Mouse (Mus musculus) embryo, embryonic 9.5 days (tissue): ENCODE measurements at regions not wholly inside any gene's neighbourhood (a gene's known extent, or its start where the extent isn't known, plus 50 kb on each side); places are given as distances from the start of the nearest gene placed in this dataset.

Experiments
- DNase-seq: peaks from one replicate; pipeline ENCODE4 v3.0.0-alpha.2; 2017; ENCODE audit errors: extremely low spot score

DNA sequence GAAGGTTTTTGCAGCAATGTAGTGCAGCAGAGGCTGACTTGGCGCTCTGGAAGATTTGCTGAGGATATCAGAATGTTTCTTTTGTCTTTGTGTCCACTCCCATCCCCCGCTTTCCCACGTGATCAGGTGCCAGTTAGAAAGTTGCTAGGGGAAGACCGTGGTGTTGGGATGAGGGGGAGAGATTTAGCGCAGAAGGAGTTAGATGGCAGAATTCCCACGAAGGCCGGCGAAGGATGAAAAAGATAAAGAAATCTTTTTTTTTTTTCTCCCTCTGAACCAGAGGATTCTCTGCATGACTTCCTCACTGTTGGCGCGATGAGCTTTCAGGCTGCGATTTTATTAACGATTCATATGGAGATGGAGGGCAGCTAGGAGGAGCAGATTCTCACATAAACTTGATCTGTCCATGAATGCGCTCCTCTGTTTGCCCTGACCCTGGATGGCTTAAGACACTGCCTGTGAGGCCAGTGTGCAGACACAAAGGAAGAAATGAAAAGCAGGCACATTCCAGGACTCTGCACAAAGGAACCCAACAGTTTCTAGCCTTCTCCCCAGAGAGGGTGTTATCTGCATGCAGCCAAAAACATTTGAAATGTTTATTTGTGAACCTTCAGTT is 201.5 kb downstream of the Gm11146 start:
- peak; percentile 76 for DNase-seq

DNA sequence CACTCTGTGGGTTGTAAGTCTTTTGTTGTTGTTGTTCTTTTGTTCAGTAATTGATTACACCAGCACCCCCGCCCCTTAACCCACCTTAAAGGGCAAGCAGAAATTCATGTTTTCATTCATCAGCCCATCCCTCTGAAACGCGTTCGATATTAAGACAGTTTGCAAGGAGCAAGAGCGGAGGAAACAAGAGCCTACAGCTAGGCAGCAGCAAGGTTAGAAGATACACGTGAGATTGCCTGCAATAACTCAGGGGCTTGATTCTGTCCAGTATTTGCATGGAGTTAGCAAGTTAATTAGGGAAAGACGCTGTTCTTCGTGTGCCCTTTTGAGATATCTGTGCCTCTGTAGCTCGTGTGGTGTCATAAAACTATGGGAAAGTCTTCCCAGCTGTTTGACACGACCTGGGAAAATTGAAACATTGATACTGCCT is 202.0 kb downstream of the Gm11146 start:
- peak; percentile 82 for DNase-seq

DNA sequence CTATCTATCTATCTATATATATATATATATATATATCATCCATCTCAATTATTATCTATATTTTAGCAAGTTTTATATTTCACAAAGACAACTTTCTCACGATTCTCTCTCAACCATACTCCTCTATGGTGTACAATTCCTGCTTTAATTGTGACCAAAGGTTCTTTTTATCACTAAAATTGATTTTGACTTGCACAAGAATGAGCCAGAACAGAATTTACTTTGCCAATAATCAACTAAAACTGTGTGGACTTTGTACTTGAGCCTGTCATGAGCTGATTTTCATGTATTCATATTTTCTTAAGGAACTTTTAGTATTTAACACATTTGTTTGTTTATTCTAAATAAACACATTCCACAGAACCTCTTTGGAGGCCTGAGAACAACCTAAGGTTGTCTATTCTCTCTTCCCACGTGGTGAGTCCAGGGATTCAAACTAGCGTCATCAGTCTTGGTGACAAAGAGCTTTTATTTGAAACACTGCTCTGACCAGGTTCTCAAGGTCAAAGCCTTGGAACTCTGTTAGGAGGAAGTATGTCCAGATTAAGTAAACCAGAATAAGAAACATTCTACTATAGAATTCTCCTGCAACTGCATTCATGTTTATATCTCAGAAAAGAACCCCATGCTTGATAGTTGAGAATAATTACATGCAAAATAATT is 207.7 kb downstream of the Gm11146 start:
- DNase-seq: no peak

DNA sequence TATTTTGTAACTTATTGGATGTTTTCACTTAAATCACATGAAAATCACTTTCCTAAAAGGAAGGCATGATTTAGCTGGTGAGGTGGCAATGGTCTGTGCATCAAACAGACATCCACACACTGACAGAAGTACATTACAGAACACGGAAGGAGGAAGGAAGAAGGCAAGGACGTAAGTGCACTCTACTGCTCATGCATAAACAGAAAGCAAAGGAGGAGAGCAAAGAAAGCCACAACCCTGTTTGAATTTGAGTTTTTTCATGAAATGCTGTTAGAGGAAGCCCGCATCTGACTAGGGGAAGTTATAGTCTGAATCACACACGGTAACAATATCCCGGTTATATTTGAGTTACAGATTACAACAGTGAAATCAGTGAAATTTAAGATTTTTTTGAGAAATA is 208.4 kb downstream of the Gm11146 start:
- no peak for DNase-seq

DNA sequence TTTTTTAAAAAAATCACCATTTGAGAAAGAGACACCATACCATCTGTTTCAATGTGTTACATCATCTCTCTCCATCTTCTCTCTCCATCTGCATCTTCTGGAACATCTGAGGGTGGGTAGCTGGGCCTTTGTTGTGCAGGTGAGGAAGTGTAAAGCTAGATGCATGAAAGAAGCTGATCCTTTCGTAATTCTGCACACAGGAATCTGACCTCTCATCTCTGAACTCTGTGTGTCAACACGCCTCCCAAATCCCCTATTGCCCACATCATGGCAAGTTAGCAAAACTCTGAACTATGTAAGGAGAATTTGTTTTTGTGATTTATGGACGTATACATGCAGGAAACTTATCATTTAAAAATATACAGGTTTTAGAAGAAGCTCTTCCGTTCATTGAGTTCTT is 209.7 kb downstream of the Gm11146 start:
- DNase-seq: no peak

DNA sequence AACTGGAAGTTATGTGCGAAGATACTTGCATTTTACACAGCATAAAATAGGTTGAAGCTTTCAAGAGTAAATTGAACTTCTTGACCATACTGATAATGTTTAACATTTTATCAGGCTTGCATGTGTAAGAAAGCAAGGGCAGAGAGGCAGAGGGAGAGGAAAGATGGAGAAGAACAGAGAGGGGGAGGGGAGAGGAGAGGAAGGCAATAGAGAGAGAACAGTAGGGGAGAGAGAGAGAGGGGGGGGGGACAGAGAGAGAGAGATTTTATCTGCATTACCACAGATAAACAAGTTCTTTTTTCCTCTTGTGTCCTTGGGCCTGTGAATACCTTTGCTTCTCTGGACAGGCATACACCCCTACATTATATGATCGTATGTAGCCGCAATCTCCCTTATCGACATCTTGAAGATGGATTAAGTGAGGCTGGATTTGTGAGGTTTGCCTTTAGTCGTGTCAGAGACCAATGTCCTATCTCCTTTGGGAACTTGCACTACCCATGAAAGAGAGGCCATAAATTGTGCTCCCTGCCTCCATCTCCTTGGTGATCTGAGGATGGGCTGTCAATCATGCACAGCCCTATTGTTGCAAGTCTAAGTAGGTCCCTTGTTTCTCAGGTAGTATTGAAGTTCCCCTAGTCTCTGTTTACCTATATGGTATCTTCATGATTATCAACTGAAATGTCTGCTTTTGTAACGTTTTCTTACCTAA is 217.7 kb downstream of the Gm11146 start:
- no peak for DNase-seq

DNA sequence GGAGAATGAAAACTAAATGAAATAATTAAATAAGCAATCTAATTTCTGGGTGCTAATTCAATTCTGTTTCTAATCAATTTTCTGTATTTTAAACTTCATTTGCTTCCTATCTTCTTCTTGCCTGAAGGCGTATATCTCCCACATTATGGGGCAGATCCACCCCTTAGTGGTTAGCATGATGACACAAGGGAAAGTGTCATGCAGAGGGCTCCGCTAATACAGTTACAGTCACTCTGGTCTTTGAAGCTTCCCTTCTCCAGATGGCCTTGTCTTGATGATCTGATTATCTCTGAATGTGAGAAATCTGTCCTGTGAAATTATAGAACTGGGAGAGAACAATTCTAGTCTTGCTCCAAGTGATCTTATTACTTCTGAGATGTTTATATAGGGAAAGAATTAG is 219.1 kb downstream of the Gm11146 start:
- DNase-seq: no peak

DNA sequence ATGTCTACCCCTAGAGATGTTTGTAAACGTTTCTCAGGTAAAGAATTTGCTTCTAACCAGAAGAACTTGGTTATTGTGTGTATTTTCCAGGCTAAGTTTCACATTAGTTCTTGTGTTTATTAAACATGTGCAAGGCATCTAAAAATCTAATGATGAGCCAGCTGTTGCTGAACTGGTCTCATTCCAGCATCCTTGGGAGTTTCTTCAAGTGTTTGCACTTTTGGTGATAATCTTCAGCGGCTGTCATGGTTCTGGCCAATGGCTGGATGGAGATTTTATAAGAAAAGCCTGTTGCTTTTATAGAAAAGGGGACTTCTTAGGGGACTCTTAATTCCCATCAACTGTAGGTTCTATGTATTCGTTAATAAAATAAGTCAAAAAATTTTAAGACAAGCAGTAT is 229.1 kb downstream of the Gm11146 start:
- DNase-seq: no peak

DNA sequence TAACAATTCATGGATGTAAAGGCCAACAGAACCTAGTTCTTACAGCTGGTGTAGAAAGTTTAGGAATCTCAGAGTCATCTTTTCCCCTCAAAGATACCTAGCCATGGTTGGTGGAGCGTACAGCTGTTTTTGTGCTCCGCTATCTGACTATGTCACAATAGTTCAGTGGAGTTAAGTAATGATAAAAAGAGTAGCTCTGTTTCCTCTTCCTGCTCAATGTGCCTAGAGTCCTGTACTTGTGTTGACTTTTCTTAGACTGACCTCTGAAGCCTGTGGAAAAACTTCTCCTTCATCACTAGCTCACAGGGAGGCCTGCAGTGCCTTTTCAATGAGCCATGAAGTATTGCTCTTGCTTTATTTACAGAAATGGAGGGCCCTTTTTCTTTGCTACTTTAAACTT is 232.1 kb downstream of the Gm11146 start:
- no peak for DNase-seq

DNA sequence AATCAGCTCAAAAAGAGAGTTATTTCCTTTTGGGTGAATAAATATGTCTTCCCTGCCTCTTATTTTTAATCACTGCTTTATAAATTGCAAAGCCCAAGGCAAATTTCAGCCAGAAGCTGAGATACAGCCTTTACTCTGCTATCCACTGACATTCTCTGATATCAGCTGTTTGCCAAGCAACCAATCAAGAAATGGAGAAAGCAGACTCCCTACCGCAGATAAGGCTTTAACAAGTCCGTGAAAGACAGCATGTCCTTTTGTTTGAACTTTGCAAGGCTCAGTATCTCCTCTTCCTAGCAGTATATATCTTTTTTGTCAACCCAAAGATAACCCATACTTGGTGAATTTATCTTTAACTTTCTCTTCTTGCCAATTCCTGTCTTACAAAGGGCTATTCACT is 236.6 kb downstream of the Gm11146 start:
- DNase-seq: no peak

DNA sequence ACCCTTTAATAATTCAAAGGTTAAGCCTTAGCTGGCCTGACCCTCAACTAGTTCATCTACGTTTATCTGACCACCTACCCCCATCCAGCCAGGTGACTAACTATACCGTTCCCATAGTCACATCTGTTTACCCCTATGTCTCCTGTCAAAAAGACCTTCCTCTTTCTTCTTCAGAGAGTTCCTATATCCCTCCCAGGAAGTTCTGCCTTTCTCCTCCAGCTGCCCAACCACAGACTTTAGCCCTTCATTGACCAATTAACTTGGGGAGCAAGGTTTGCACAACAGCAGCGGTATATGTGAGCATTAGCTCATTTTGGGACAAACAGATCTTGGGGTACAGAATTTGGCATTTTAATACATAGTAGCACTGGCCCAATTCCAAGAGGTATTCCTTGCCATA is 237.5 kb downstream of the Gm11146 start:
- no peak for DNase-seq

DNA sequence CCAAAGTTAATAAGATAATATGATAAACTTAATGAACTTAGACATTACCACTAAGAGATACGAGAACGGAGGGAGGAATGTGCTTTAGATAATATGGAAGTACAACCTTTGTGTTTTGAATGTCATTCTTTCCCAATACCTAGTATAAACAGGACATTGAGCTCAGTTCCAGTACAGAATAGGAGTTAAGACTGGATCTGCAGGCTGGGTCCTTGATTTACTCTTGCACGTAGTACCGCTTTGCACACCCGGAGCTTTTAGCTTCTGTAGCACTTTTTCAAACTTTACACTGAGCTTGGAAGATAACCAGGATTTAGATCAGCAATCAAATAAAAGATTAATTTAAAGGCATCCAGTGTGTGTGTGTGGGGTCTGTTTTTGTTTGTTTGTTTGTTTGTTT is 242.7 kb downstream of the Gm11146 start:
- DNase-seq: no peak

DNA sequence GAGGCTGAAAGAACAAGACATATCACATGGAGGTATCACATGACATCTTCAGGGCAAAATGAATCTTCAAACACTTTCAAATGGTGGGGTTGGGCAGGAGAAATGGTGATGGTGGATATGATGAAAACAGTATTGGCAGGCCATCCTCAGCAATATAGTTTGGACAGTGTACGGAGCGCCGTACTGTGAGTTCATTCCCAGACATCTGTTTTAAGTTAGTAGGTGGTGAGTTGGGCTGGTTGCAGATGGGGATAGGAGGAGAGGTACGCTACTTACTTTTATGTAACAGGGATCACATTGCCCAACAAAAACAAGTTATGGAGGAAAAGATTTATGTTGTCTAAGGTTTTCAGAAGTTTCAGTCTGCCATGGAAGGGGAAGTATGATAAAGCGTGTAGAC is 246.6 kb downstream of the Gm11146 start:
- DNase-seq: no peak

DNA sequence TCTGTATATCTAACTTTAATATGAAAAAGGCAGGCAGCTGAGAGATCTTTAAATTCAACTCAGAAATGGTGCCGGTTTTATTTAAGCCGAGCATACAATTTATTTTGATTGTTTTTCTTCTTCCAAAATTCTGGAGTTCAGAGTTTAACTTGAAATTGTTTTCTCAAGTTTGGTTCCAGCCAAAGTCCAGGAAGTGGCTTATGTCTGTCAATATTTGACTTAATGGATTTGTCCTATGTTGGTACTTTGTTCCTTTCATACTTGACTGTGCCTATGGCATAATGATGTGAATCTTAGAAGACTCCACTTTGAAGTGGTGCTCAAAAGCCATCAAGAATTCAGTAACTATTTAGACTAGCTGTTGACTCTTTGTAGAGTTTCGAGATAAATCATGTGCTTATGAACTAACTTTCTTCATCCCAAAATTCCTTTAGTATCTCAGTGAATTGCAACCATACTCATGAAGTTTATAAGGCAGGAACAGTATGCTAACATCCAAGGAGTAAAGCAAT is 247.6 kb downstream of the Gm11146 start:
- DNase-seq: no peak

DNA sequence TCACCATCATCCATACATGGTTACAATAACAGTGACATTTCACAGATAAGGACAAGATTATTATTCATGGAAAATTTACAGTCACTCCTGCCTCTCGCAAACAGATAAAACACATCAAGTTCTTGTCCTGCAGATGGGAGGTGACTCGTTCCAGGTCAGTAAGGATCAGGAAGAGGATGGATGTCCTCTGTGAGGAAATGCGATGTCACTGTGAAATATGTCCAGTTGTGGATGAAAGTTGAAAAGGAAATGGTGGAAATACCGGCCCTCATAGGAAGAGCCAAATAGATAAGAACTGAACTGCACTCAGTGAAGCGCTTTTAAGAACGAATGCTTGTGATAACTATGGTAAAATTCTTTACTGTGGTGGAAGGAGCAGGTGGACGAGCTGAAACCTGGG is 255.8 kb downstream of the Gm11146 start:
- no peak for DNase-seq

DNA sequence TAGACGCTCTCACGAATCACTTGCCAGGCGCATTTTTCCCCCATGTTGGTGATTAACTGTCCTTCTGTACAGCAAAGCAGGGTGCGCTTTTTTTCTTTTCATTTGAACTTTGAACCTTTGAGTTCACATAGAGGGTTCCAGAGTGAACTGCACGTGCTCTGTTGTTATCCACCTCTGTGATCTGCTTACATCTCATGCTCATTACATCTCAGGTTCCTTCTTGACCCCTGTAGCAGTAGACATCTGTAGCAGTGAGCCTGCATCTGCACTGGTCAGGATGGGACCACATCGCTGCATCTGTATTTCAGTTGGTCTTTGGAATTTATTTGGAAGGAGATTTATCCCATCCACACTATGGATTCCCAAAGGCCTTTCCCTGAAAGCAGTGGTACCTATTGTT is 269.6 kb downstream of the Gm11146 start:
- DNase-seq: peak; percentile 10

DNA sequence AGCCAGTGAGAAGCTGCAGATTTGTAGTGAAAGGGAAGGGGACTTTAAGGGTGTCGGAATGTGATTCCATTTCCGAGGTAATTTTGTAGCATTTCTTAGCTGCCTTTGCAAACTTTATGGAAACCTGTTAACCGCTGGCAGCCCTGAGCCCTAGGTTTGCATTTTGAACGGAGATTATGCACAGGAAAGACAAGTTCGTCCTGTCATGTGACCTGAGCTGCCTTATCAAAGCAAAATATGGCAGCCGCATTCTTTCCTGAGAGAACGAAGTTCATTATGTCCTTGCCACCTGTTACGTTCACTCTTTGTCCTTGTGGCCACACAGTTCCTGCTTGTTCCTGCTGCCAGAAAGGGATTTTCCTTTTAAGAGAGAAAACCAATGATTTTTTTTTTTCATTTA is 270.9 kb downstream of the Gm11146 start:
- peak; percentile 50 for DNase-seq

DNA sequence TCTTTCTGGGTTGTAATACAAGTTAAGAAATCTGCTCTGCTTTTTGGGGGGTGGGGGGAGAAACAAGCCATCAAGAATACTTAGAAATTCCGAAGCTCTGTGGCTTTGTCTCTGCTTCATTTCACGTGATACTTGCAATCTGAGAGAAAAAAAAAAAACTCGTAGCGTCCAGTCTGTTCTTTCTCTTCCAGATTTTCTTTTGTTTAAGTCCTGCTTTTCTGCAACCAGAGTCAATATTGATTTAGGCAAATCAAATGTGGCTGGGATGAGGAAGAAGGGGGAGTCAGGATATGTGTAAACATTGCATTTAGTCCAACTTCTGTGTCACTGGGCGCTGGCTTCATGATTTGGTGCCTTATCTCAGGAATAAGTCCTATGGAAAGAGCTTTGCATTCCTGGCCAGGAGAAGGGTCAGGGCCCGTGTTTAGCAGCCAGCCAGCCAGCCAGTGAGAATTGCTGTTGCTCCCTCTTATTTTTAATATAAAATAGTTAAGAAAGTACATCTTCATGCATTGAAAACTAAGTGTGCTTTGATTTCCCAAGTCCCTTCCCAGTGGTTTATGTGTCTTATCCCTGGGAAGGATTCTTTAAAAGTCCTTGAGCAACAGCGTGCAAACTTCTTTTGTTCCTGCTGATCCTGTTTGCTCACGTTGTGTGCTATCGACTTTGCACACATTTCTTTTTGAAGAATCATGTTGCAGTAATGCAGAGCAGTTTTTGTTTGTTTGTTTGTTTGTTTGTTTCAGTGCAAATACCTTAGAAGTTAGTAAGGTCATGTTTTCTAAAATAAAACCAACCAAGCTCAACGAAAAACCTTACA is 272.0 kb downstream of the Gm11146 start:
- peak; percentile 55 for DNase-seq

DNA sequence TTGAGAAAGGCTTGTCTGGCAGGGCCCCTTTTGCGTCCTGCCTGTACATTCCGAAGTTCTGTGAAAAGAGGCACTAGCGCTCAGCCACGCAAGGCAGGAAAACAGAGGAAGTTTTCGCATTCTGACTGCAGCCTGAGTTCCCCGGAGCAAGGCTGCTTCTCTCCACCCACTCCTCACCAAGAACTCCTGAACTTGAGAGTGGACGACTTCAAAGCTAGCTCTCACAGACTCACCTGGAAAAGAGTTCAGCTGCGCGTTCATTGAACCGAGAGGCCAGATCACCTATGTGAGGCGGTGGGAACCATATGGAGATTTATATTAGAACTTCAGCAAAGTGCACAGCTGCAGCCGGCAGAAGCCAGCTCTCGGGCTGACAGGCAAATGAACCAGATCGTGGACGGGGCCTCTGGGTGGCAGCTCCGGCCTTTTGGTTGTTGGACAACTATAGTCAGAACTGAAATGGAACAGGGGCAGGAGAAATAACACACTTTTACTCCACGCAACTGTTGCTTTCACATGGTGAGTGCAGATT is 272.7 kb downstream of the Gm11146 start:
- peak; percentile 79 for DNase-seq

DNA sequence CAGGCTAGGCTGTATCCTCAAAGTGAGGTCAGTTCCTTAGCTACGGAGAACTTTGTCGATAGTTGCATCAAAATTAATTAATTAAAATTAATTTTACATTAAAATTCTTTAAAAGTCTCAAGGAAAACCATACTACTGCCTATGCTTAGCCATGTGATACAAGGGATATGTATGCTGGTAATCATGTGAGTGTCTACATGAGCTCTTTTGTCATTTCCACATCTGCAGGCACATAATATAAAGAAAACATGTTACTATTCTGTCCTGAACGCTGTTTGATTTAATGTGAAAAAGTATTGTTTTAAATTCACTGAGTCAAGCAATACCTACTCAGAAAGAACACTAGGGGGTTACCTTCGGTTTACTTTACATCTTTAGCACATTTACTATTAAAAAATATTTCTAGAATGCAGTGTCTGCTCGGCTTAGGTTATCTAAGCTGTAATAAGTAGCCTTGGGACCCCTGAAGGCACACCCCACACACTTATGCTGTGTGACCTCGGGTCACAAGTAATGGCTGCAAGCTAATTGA is 273.2 kb downstream of the Gm11146 start:
- no peak for DNase-seq

DNA sequence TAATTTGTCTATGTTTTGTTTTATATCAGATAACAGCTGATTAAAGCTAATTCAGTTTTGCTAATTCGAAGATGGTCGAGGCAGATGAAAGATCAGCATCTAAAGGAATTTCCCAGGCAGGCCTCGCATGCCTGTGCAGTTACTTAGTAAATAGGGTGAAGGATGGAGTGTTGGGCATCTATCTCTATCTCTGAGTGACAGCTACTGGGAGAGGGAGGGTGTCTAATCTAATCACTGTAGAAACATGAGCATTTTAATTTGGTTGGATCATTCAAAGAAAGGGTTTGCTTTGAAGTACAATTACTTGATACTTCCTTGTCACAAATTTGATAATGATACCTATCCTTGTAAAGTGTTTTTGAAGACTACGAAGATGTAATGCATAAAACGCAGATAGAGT is 273.8 kb downstream of the Gm11146 start:
- DNase-seq: peak; percentile 23

DNA sequence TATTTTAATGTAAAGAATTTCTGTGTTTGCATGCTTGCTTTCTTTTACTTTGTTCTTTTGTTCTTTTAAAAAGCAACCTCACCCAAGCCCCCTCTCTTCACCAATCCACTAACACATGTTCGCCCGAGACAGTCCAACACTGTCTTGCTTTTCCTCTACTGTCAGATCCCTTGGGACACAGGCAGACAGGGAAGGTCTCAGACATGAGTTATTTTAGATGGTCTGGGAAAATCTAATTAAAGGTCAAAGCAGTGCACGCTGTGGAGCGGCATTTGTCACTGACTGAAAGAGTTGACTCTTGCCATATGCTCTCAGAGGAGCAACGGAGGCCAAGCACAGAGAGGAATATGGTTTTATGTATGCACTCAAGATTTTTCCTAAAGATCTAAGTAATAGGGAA is 279.6 kb downstream of the Gm11146 start:
- DNase-seq: peak; percentile 27
